Mouse (Mus musculus): ENCODE results near the gene Bag3.

DNA sequence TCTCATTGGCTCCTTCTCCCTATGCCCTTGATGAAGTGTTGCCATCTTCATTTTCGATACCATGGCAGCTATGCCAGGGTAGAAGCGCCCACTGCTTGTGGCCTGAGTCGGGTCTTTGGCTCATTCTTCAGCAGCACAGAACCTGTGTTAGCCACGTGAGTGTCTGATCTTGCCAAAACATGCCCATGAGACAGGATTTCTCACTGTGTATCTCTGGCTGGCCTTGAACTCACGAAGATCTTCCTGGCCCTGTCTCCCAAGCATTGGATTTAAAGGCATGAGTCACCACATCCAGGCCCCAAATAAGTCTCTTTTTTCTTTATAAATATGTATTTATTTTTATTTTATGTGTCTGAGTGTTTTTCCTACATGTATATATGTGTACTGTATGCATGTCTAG is 51.8 kb downstream of the Bag3 start:
- TF ChIP-seq TAL1 (IDR thresholded peaks at IDR 0.05; ENCODE audit: low read length), result no peak
- no peak for TF ChIP-seq GATA1 (IDR thresholded peaks at IDR 0.05; ENCODE audit: low read length)
